Mouse (Mus musculus) thymus, postnatal 25 days (tissue): ENCODE data around the gene Acaa1b.

Experiments
- DNase-seq: peaks from one replicate; pipeline ENCODE4 v3.0.0; 2022

Acaa1b gene

GRCm38 (mm10) chr9:119156278-119157201 lies at the start of gene Acaa1b:
TSS of gene Acaa1b (minus strand) at chr9:119157093.
- DNase-seq = peak; percentile 41

- DNase-seq = no peak
These were observed 49.8 kb upstream of the Acaa1b start for GRCm38 (mm10) chr9:119206666-119207065.

GRCm38 (mm10) chr9:119205756-119206155 lies 48.9 kb upstream of the Acaa1b start:
- no peak for DNase-seq

- DNase-seq = no peak
These were observed 46.7 kb upstream of the Acaa1b start for GRCm38 (mm10) chr9:119203617-119204016.

GRCm38 (mm10) chr9:119201653-119202052 lies 44.8 kb upstream of the Acaa1b start:
- DNase-seq = no peak

- DNase-seq = no peak
These were observed 42.4 kb upstream of the Acaa1b start for GRCm38 (mm10) chr9:119199151-119199861.

- DNase-seq = peak; percentile 43
These were observed 35.5 kb upstream of the Acaa1b start for GRCm38 (mm10) chr9:119192202-119192990.

GRCm38 (mm10) chr9:119181241-119181728 lies 24.4 kb upstream of the Acaa1b start:
- no peak for DNase-seq

- DNase-seq = no peak
These were observed 22.4 kb upstream of the Acaa1b start for GRCm38 (mm10) chr9:119179292-119179691.

- no peak for DNase-seq
These were observed 10.7 kb upstream of the Acaa1b start for GRCm38 (mm10) chr9:119167608-119168007.

- no peak for DNase-seq
These were observed 8.7 kb upstream of the Acaa1b start for GRCm38 (mm10) chr9:119165548-119165947.

GRCm38 (mm10) chr9:119164743-119165142 lies 7.8 kb upstream of the Acaa1b start:
- DNase-seq = no peak

GRCm38 (mm10) chr9:119160689-119161088 lies 3.8 kb upstream of the Acaa1b start:
- no peak for DNase-seq

- DNase-seq = no peak
These were observed 2.0 kb upstream of the Acaa1b start, which contains the start of gene Gm47289 for GRCm38 (mm10) chr9:119158861-119159260. TSS of gene Gm47289 (plus strand) at chr9:119159161.

- DNase-seq = no peak
These were observed 1.1 kb downstream of the Acaa1b start for GRCm38 (mm10) chr9:119155826-119156225.

GRCm38 (mm10) chr9:119155416-119155815 lies 1.5 kb downstream of the Acaa1b start:
- DNase-seq = no peak

- no peak for DNase-seq
These were observed 5.1 kb downstream of the Acaa1b start for GRCm38 (mm10) chr9:119151751-119152150.

GRCm38 (mm10) chr9:119149601-119150000 lies 7.3 kb downstream of the Acaa1b start:
- DNase-seq = peak; percentile 35

- DNase-seq = no peak
These were observed 10.7 kb downstream of the Acaa1b start for GRCm38 (mm10) chr9:119146098-119146770.

- no peak for DNase-seq
These were observed 11.3 kb downstream of the Acaa1b start for GRCm38 (mm10) chr9:119145638-119146037.

GRCm38 (mm10) chr9:119145137-119145536 lies 11.8 kb downstream of the Acaa1b start:
- DNase-seq = no peak

- no peak for DNase-seq
These were observed 12.2 kb downstream of the Acaa1b start for GRCm38 (mm10) chr9:119144696-119145095.
